Mouse (Mus musculus): ENCODE measurements around the gene Sycp3.
A peak's percentile ranks its signal among the peaks of the same experiment; 100 is the strongest.
"Not testable (repeated sequence)": the region's sequence is repeated elsewhere in the genome, so short reads cannot be mapped to it uniquely, and the experiment has no call there.

Gene Sycp3

GRCm38 (mm10) chr10:88459502-88459992 lies at the start of gene Sycp3:
Sycp3 (plus strand) TSS chr10:88459569.
- no peak for DNase-seq (ENCODE audit: low spot score)

- no peak for DNase-seq (ENCODE audit: low spot score)
Observed at GRCm38 (mm10) chr10:88409751-88410150, 49.6 kb upstream of the Sycp3 start.

GRCm38 (mm10) chr10:88412290-88412995 lies 46.9 kb upstream of the Sycp3 start:
- no peak for DNase-seq (ENCODE audit: low spot score)

GRCm38 (mm10) chr10:88417686-88418085 lies 41.7 kb upstream of the Sycp3 start:
- no peak for DNase-seq (ENCODE audit: low spot score)

GRCm38 (mm10) chr10:88420141-88420541 lies 39.2 kb upstream of the Sycp3 start:
- DNase-seq (ENCODE audit: low spot score): no peak

GRCm38 (mm10) chr10:88420655-88421435 lies 38.5 kb upstream of the Sycp3 start:
- DNase-seq (ENCODE audit: low spot score): no peak

- DNase-seq (ENCODE audit: low spot score): peak; percentile 39
Observed at GRCm38 (mm10) chr10:88426158-88426816, 33.1 kb upstream of the Sycp3 start.

- no peak for DNase-seq (ENCODE audit: low spot score)
Observed at GRCm38 (mm10) chr10:88426896-88427295, 32.5 kb upstream of the Sycp3 start.

- no peak for DNase-seq (ENCODE audit: low spot score)
Observed at GRCm38 (mm10) chr10:88427998-88428397, 31.4 kb upstream of the Sycp3 start.

- DNase-seq (ENCODE audit: low spot score): no peak
Observed at GRCm38 (mm10) chr10:88441224-88441623, 18.1 kb upstream of the Sycp3 start.

- DNase-seq (ENCODE audit: low spot score): no peak
Observed at GRCm38 (mm10) chr10:88451221-88451620, 8.1 kb upstream of the Sycp3 start.

- no peak for DNase-seq (ENCODE audit: low spot score)
Observed at GRCm38 (mm10) chr10:88451990-88452389, 7.4 kb upstream of the Sycp3 start.

GRCm38 (mm10) chr10:88457816-88458215 lies 1.6 kb upstream of the Sycp3 start:
- DNase-seq (ENCODE audit: low spot score): no peak

GRCm38 (mm10) chr10:88460122-88460820 lies 902 bp downstream of the Sycp3 start:
- no peak for DNase-seq (ENCODE audit: low spot score)

GRCm38 (mm10) chr10:88482866-88483265 lies 23.5 kb downstream of the Sycp3 start:
- DNase-seq (ENCODE audit: low spot score): not testable (repeated sequence)

GRCm38 (mm10) chr10:88488629-88489028 lies 29.3 kb downstream of the Sycp3 start:
- no peak for DNase-seq (ENCODE audit: low spot score)

- no peak for DNase-seq (ENCODE audit: low spot score)
Observed at GRCm38 (mm10) chr10:88491632-88492031, 32.3 kb downstream of the Sycp3 start.

GRCm38 (mm10) chr10:88492658-88493057 lies 33.3 kb downstream of the Sycp3 start:
- no peak for DNase-seq (ENCODE audit: low spot score)

GRCm38 (mm10) chr10:88494959-88495587 lies 35.7 kb downstream of the Sycp3 start:
- DNase-seq (ENCODE audit: low spot score): no peak

- DNase-seq (ENCODE audit: low spot score): no peak
Observed at GRCm38 (mm10) chr10:88496864-88497564, 37.6 kb downstream of the Sycp3 start.

- no peak for DNase-seq (ENCODE audit: low spot score)
Observed at GRCm38 (mm10) chr10:88499993-88500392, 40.6 kb downstream of the Sycp3 start.
